Mouse (Mus musculus) testis, adult 2 months (tissue): ENCODE data around the gene Fosl2. TPM values are rescaled to one million over a fixed set of nuclear protein-coding genes. Genes with fewer than 3 reads are reported as not detected.

Experiments
- H3K27ac ChIP-seq: fragments of 200-500 bp; 2 replicates; pipeline ENCODE4 v1.5.1; 2012; ENCODE audit warnings: low read depth, low read length; ENCODE audit not compliant: control insufficient read depth, insufficient read depth
- H3K27me3 ChIP-seq: fragments of 200-500 bp; 2 replicates; pipeline ENCODE4 v1.6.1; 2012; ENCODE audit warnings: mild to moderate bottlenecking, low read length, moderate library complexity; ENCODE audit not compliant: control insufficient read depth, insufficient read depth
- H3K36me3 ChIP-seq: fragments of 200-500 bp; 2 replicates; pipeline ENCODE4 v1.6.1; 2012; ENCODE audit warnings: mild to moderate bottlenecking, low read length; ENCODE audit not compliant: control insufficient read depth, insufficient read depth
- H3K4me1 ChIP-seq: fragments of 200-500 bp; 2 replicates; pipeline ENCODE4 v1.6.1; 2012; ENCODE audit warnings: low read length; ENCODE audit not compliant: control insufficient read depth, insufficient read depth
- H3K4me3 ChIP-seq: fragments of 200-500 bp; 2 replicates; pipeline ENCODE4 v1.5.1; 2012; ENCODE audit warnings: low read depth, mild to moderate bottlenecking, low read length, moderate library complexity, mixed read lengths; ENCODE audit not compliant: control insufficient read depth
- CTCF ChIP-seq: fragments of 200-500 bp; IDR thresholded peaks from 2 replicates; pipeline ENCODE4 v1.5.1; 2012; ENCODE audit warnings: low read depth, mild to moderate bottlenecking, inconsistent platforms, low read length, moderate library complexity; ENCODE audit not compliant: control insufficient read depth, insufficient read depth, insufficient replicate concordance
- POLR2A ChIP-seq: fragments of 200-500 bp; IDR thresholded peaks from 2 replicates; pipeline ENCODE4 v1.6.1; 2012; ENCODE audit warnings: low read depth, mild to moderate bottlenecking, inconsistent platforms, low read length, moderate library complexity; ENCODE audit not compliant: control insufficient read depth
- polyA plus RNA-seq: library from polyadenylated mRNA; depleted of rRNA; stranded (reverse); fragments of >200 nt; gene quantifications from 2 replicates; pipeline ENCODE4 v1.2.3, GENCODE M21; 2012; rRNA removed

Fosl2 gene
- polyA plus RNA-seq, 1 experiment, result 1.6 TPM

DNA sequence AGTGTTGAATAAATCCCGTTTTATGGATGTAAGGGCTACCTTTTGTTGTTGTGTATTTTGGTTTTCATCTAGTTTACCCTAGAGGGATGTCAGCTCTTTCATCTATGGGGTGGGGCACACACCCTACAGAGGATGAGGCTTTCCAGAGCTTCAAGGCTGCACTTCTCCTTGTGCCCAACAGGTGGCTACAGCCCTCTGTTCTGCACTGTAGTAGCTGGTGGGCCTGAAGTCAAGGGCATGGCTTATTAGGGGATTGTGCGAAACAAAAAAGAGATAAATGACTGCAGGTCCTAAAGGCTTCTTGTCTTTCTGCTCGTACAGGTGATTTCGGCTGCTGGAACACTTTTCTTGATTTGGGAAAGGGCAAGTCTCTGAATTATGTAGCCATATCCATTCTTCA, 69.1 kb downstream of the Fosl2 start:
- no peak overlapping the region for H3K4me3 ChIP-seq
- TF ChIP-seq CTCF (peak; percentile 54; the same call in 1 of the 2 replicates), POLR2A (no peak)
- H3K36me3 ChIP-seq, result no peaks in the 10 kb centered on the region
- no peaks in the 10 kb centered on the region for H3K27me3 ChIP-seq
- H3K4me1 ChIP-seq, result no peaks in the 10 kb centered on the region; the same call in 1 of the 2 replicates
- no peak overlapping the region for H3K27ac ChIP-seq

- no peaks in the 10 kb centered on the region; the same call in 1 of the 2 replicates for H3K4me1 ChIP-seq
- H3K27ac ChIP-seq, result no peak overlapping the region
- no peak overlapping the region for H3K4me3 ChIP-seq
- no peaks in the 10 kb centered on the region for H3K27me3 ChIP-seq
- no peak for TF ChIP-seq POLR2A
- no peak for TF ChIP-seq CTCF
- H3K36me3 ChIP-seq, result no peaks in the 10 kb centered on the region
Measured at GRCm38 (mm10) chr5:32206726-32207125, 71.1 kb downstream of the Fosl2 start.

Other genes with a start within 250 kb of the Fosl2 start
- 77.1 and 78.5 TPM in 2 replicates for gene Plb1, start 96.9 kb downstream of the Fosl2 start, polyA plus RNA-seq